Mouse (Mus musculus) urinary bladder, postnatal 14 days (tissue): Measurements from ENCODE around the gene Uckl1.
A peak's percentile ranks its signal among the peaks of the same experiment; 100 is the strongest.

Source experiments
- DNase-seq: peaks from one replicate; pipeline ENCODE4 v3.0.0; 2021; ENCODE audit warnings: low spot score

The Uckl1 gene

GRCm38 (mm10) chr2:181584411-181584942 is at the start of gene Uckl1:
TSS of gene Uckl1 (minus strand) at chr2:181584892.
- DNase-seq = no peak

- no peak for DNase-seq
Measured at GRCm38 (mm10) chr2:181632624-181633023, 47.9 kb upstream of the Uckl1 start.

GRCm38 (mm10) chr2:181628471-181628870 is 43.8 kb upstream of the Uckl1 start:
- no peak for DNase-seq

GRCm38 (mm10) chr2:181623401-181623800 is 38.7 kb upstream of the Uckl1 start:
- DNase-seq = no peak

- no peak for DNase-seq
Measured at GRCm38 (mm10) chr2:181618761-181619495, 34.2 kb upstream of the Uckl1 start.

GRCm38 (mm10) chr2:181602367-181602766 is 17.7 kb upstream of the Uckl1 start:
- DNase-seq = no peak

- no peak for DNase-seq
Measured at GRCm38 (mm10) chr2:181601751-181602145, 17.1 kb upstream of the Uckl1 start.

- DNase-seq = peak; percentile 96
Measured at GRCm38 (mm10) chr2:181600828-181601750, 16.4 kb upstream of the Uckl1 start.

GRCm38 (mm10) chr2:181600226-181600758 is 15.6 kb upstream of the Uckl1 start:
- DNase-seq = no peak

- DNase-seq = peak; percentile 79
Measured at GRCm38 (mm10) chr2:181598454-181599351, 14.0 kb upstream of the Uckl1 start, which contains the start of gene Samd10. TSS of gene Samd10 (minus strand) at chr2:181599212.

- DNase-seq = no peak
Measured at GRCm38 (mm10) chr2:181597378-181598061, 12.8 kb upstream of the Uckl1 start.

- DNase-seq = no peak
Measured at GRCm38 (mm10) chr2:181596221-181596960, 11.7 kb upstream of the Uckl1 start.

- no peak for DNase-seq
Measured at GRCm38 (mm10) chr2:181594946-181595696, 10.4 kb upstream of the Uckl1 start.

GRCm38 (mm10) chr2:181593937-181594336 is 9.2 kb upstream of the Uckl1 start:
- DNase-seq = no peak

- DNase-seq = no peak
Measured at GRCm38 (mm10) chr2:181593042-181593421, 8.3 kb upstream of the Uckl1 start.

GRCm38 (mm10) chr2:181592231-181593041 is 7.7 kb upstream of the Uckl1 start, which contains the start of gene Zfp512b:
TSS of gene Zfp512b (minus strand) at chr2:181592803.
- peak; percentile 68 for DNase-seq

GRCm38 (mm10) chr2:181591528-181592085 is 6.9 kb upstream of the Uckl1 start, which contains the start of gene Prpf6:
TSS of gene Prpf6 (plus strand) at chr2:181591868.
- DNase-seq = no peak

GRCm38 (mm10) chr2:181590471-181590870 is 5.8 kb upstream of the Uckl1 start:
- no peak for DNase-seq
